Mouse (Mus musculus) bone marrow macrophage, adult 2 months (primary cell): ENCODE data around the gene Lyrm7.

Experiments used
- CTCF ChIP-seq: IDR thresholded peaks from 2 replicates; pipeline ENCODE4 v1.5.1; 2012; ENCODE audit warnings: low read depth, mild to moderate bottlenecking, low read length, moderate library complexity
- POLR2A ChIP-seq: IDR thresholded peaks from 2 replicates; pipeline ENCODE4 v1.6.1; 2012; ENCODE audit warnings: mild to moderate bottlenecking, low read depth, low read length, borderline replicate concordance

DNA sequence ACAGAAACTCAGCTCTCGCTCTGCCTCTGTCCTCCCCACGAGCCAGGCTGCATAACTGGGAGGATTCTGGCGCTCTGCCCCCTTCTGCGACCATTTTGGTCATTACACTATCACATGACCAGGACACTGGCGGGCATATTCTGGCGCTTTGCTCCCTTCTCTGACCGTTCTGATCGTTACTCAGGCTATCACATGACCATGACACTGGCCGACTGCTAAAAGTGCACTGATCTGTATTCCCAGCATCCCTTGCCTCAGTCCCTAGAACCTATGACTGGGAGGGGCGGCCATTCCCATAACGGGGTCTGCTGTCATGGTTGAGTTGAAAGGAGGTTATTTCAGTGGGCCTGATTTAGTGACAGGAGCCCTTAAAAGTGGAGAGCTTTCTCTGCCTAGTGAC, 64.2 kb downstream of the Lyrm7 start:
- TF ChIP-seq POLR2A (no peak), CTCF (no peak)
